Mouse (Mus musculus) myocyte (in vitro differentiated cells): ENCODE measurements around the gene Mafk. TPM values are rescaled to one million over a fixed set of nuclear protein-coding genes. Genes with fewer than 3 reads are reported as not detected.

Experiments
- H3K27me3 ChIP-seq: one replicate; pipeline ENCODE4 v1.6.1; 2011; ENCODE audit not compliant: control insufficient read depth, insufficient read depth, insufficient read length
- H3K36me3 ChIP-seq: one replicate; pipeline ENCODE4 v1.6.1; 2011; ENCODE audit not compliant: control insufficient read depth, insufficient read depth
- H3K4me2 ChIP-seq: one replicate; pipeline ENCODE4 v1.6.1; 2011; ENCODE audit warnings: low read depth, control low read depth
- H3K4me3 ChIP-seq: one replicate; pipeline ENCODE4 v1.5.1; 2011; ENCODE audit warnings: mild to moderate bottlenecking, control low read depth, moderate library complexity
- H3K79me2 ChIP-seq: one replicate; pipeline ENCODE4 v1.6.1; 2011; ENCODE audit not compliant: control insufficient read depth, insufficient read depth
- H3ac ChIP-seq: one replicate; pipeline ENCODE4 v1.6.1; 2011; ENCODE audit not compliant: control insufficient read depth, insufficient read length
- CEBPB ChIP-seq: IDR thresholded peaks from 2 replicates; pipeline ENCODE4 v1.6.1; 2011; ENCODE audit warnings: mild to moderate bottlenecking, moderate library complexity; ENCODE audit not compliant: poor library complexity, insufficient read depth, severe bottlenecking
- E2F4 ChIP-seq: IDR thresholded peaks from one replicate; pipeline ENCODE4 v1.6.1; 2011; ENCODE audit warnings: mild to moderate bottlenecking, control low read depth, moderate library complexity; ENCODE audit not compliant: insufficient read depth
- MAX ChIP-seq: IDR thresholded peaks from one replicate; pipeline ENCODE4 v1.6.1; 2011; ENCODE audit warnings: low read depth, mild to moderate bottlenecking, control low read depth
- MYOD1 ChIP-seq, 3 experiments: IDR thresholded peaks; one replicate each; pipeline ENCODE4 v1.6.1; 2011; ENCODE audit warnings: control low read depth in 2 of 3, low read depth in 2 of 3, mild to moderate bottlenecking in 2 of 3, moderate library complexity in 1 of 3; ENCODE audit not compliant: insufficient read length in 2 of 3, control insufficient read depth in 1 of 3
- MYOG ChIP-seq, 3 experiments: IDR thresholded peaks; one replicate each; pipeline ENCODE4 v1.6.1; 2011; ENCODE audit warnings: control low read depth in 2 of 3, low read depth in 2 of 3, mild to moderate bottlenecking in 2 of 3; ENCODE audit not compliant: insufficient read length in 2 of 3, control insufficient read depth in 1 of 3, insufficient read depth in 1 of 3
- POLR2A ChIP-seq: IDR thresholded peaks from one replicate; pipeline ENCODE4 v1.6.1; 2011; ENCODE audit warnings: low read depth, mild to moderate bottlenecking, control low read depth, moderate library complexity; ENCODE audit not compliant: insufficient read length
- POLR2AphosphoS2 ChIP-seq: IDR thresholded peaks from one replicate; pipeline ENCODE4 v1.6.1; 2011; ENCODE audit warnings: low read depth, control low read depth; ENCODE audit not compliant: insufficient read length
- REST ChIP-seq: IDR thresholded peaks from one replicate; pipeline ENCODE4 v1.6.1; 2011; ENCODE audit warnings: mild to moderate bottlenecking, control low read depth, moderate library complexity; ENCODE audit not compliant: insufficient read depth, insufficient read length
- SRF ChIP-seq: IDR thresholded peaks from one replicate; pipeline ENCODE4 v1.6.1; 2011; ENCODE audit warnings: low read depth; ENCODE audit not compliant: control insufficient read depth, insufficient read length
- TCF12 ChIP-seq: IDR thresholded peaks from one replicate; pipeline ENCODE4 v1.6.1; 2011; ENCODE audit warnings: mild to moderate bottlenecking, control low read depth; ENCODE audit not compliant: poor library complexity, insufficient read depth, severe bottlenecking
- TCF3 ChIP-seq: IDR thresholded peaks from one replicate; pipeline ENCODE4 v1.6.1; 2011; ENCODE audit warnings: low read depth, control low read depth; ENCODE audit not compliant: insufficient read length
- USF1 ChIP-seq: IDR thresholded peaks from one replicate; pipeline ENCODE4 v1.6.1; 2011; ENCODE audit warnings: low read depth, mild to moderate bottlenecking, control low read depth, moderate library complexity
- polyA plus RNA-seq: library from polyadenylated mRNA; unstranded; fragments of >200 nt; fragmentation: generic; extraction: Trizol; gene quantifications from one replicate; pipeline ENCODE4 v1.2.1, GENCODE M21; 2012; ENCODE audit warnings: missing spikeins

Gene Mafk
- polyA plus RNA-seq, 1 experiment = 19.8 TPM

DNA sequence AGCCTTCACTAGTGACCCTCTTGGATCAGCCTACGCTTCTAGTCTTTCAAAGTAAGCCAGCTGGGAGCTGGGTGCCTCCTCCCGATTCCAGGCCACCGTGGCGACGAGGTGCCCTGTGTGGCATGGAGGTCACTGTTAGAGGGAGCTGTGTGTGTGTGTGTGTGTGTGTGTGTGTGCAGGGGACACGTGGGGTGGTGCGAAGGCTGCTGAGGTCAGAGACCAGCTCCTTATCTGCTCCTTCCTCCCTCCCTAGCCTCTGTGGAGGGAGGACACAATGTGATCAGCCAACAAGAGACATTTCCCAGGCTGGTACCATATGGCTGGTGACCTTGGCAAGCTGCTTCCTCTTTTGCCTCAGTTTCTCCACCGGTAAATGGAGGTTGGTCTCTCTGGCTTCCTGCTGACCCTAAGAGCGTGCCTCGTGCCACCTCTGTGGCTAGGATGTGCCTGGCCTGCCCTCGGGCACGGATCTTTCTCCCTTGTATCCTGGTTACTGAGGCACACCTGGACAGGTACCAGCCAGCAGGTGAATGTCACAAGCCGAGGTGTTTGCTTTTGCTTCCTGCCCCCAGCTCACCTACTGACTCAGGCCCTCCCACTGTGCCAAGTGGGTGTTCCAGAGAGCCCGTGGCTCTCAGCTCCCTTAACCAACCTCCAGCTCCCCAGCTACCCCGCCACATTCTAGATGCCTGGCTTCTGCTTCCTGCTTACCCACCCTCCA is 20.5 kb downstream of the Mafk start:
- no peak overlapping the region for H3K4me2 ChIP-seq
- no peaks in the 10 kb centered on the region for H3K36me3 ChIP-seq
- H3ac ChIP-seq = no peak overlapping the region
- H3K4me3 ChIP-seq = no peak overlapping the region
- no peaks in the 10 kb centered on the region for H3K79me2 ChIP-seq
- TF ChIP-seq REST (no peak), MYOG (IDR thresholded peaks at IDR 0.05; ENCODE audit: control insufficient read depth in 1 of 3, insufficient read depth in 1 of 3, insufficient read length in 2 of 3, low read depth in 2 of 3) (no peak), E2F4 (no peak), USF1 (no peak), TCF12 (no peak), TCF3 (no peak), MYOD1 (IDR thresholded peaks at IDR 0.05; ENCODE audit: control insufficient read depth in 1 of 3, insufficient read length in 2 of 3, low read depth in 2 of 3) (no peak), SRF (no peak), POLR2AphosphoS2 (no peak), MAX (no peak), POLR2A (no peak), CEBPB (no peak)
- peaks cover 21% of the 10 kb centered on the region for H3K27me3 ChIP-seq

DNA sequence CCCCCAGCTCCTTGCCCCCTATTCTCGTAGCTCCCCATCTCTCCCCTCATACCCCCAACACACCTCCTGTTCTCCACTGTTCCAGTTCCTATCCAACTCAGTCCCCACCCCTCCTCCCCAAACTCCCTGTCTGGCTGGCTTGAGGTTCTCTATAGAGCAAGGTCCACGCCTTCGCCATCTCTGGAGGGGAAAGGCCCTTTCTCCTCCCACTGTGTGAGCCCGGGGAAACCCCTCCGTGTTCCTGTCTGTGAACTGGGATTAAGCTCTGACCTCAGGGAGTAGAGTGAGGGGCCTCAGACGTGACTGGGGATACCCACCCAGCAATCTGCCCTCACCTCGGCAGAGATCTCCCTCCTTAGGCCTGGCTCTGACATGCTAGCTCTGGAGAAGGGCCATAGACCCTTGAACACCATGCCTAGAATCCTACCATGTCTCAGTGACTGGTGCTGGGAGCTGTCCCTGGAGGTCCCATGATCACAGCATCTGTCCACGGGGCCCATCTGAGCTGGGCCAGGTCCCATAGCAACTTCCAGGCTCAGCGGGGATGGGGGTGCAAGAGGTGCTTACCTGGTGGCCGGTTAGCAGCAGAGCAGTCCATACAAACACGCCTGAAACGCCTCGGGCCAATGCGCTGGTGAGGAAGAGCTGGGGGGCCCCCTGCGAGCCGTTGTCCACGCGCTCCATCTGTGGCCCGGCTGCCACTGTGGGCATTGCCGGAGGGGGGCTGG is 21.2 kb downstream of the Mafk start:
- no peak overlapping the region for H3ac ChIP-seq
- H3K4me2 ChIP-seq = no peak overlapping the region
- H3K36me3 ChIP-seq = no peaks in the 10 kb centered on the region
- H3K27me3 ChIP-seq = peaks cover 21% of the 10 kb centered on the region
- no peak overlapping the region for H3K4me3 ChIP-seq
- no peak for TF ChIP-seq TCF3
- no peak for TF ChIP-seq REST
- no peak for TF ChIP-seq E2F4
- no peak for TF ChIP-seq MYOG (IDR thresholded peaks at IDR 0.05; ENCODE audit: control insufficient read depth in 1 of 3, insufficient read depth in 1 of 3, insufficient read length in 2 of 3, low read depth in 2 of 3)
- no peak for TF ChIP-seq CEBPB
- TF ChIP-seq POLR2AphosphoS2 = no peak
- no peak for TF ChIP-seq POLR2A
- TF ChIP-seq MAX = no peak
- TF ChIP-seq USF1 = no peak
- no peak for TF ChIP-seq SRF
- no peak for TF ChIP-seq MYOD1 (IDR thresholded peaks at IDR 0.05; ENCODE audit: control insufficient read depth in 1 of 3, insufficient read length in 2 of 3, low read depth in 2 of 3)
- TF ChIP-seq TCF12 = no peak
- H3K79me2 ChIP-seq = no peaks in the 10 kb centered on the region

DNA sequence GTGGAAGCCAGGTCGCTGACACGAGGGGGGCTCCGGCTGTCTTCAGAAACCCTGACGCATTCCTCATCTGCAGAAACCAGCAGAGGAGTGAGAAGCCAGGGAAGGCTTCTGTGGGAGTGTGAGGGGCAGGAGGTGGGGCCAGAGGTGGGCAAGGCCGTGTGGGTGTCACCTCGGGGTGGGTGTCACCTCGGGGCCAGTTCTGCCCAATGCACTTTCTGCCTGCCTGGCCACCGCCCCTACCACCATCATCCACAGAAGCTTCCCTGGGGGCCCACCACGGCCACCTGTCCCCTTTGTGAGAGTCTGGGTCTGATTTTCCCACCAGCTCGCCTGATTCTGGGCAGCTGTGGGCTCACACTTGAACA is 21.8 kb downstream of the Mafk start:
- Histone ChIP-seq H3K27me3 (peaks cover 21% of the 10 kb centered on the region), H3K4me3 (no peak overlapping the region), H3K79me2 (no peaks in the 10 kb centered on the region), H3K36me3 (no peaks in the 10 kb centered on the region), H3ac (no peak overlapping the region), H3K4me2 (no peak overlapping the region)
- TF ChIP-seq TCF12 (no peak), MAX (no peak), REST (no peak), MYOG (IDR thresholded peaks at IDR 0.05; ENCODE audit: control insufficient read depth in 1 of 3, insufficient read depth in 1 of 3, insufficient read length in 2 of 3, low read depth in 2 of 3) (no peak), MYOD1 (IDR thresholded peaks at IDR 0.05; ENCODE audit: control insufficient read depth in 1 of 3, insufficient read length in 2 of 3, low read depth in 2 of 3) (no peak), TCF3 (no peak), USF1 (no peak), POLR2AphosphoS2 (no peak), POLR2A (no peak), CEBPB (no peak), E2F4 (no peak), SRF (no peak)

DNA sequence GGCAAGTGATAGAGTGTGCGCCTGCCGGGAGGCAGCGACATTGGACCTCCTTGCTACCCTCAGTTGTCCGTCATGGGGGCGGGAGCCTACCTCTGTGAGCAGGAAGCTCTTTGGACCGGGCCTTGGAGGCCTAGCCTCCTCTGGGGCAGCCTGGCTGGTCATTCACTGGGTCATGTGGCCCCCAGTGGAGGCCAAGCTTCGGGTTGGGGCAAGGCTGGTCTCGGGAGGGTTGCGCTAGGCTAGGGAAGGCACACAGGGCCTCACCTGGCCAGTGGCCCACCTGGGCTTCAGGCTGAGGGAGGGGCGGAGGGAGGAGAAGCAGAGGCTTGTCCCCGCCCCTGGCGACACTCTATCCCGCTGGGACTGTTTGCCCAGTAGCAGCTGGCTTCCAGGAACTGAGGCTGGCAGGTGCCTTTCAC is 22.7 kb downstream of the Mafk start:
- Histone ChIP-seq H3K4me3 (no peak overlapping the region), H3K4me2 (no peak overlapping the region), H3K27me3 (peaks cover 21% of the 10 kb centered on the region), H3ac (no peak overlapping the region), H3K36me3 (no peaks in the 10 kb centered on the region), H3K79me2 (no peaks in the 10 kb centered on the region)
- TF ChIP-seq POLR2AphosphoS2 = no peak
- no peak for TF ChIP-seq REST
- TF ChIP-seq USF1 = no peak
- no peak for TF ChIP-seq TCF12
- no peak for TF ChIP-seq POLR2A
- TF ChIP-seq TCF3 = no peak
- TF ChIP-seq MAX = no peak
- no peak for TF ChIP-seq E2F4
- TF ChIP-seq MYOG (IDR thresholded peaks at IDR 0.05; ENCODE audit: control insufficient read depth in 1 of 3, insufficient read depth in 1 of 3, insufficient read length in 2 of 3, low read depth in 2 of 3) = no peak
- TF ChIP-seq CEBPB = no peak
- no peak for TF ChIP-seq MYOD1 (IDR thresholded peaks at IDR 0.05; ENCODE audit: control insufficient read depth in 1 of 3, insufficient read length in 2 of 3, low read depth in 2 of 3)
- no peak for TF ChIP-seq SRF
